Mouse (Mus musculus): ENCODE measurements around the gene AC129217.1.
"Not testable (repeated sequence)": the region's sequence is repeated elsewhere in the genome, so short reads cannot be mapped to it uniquely, and the experiment has no call there.

DNA sequence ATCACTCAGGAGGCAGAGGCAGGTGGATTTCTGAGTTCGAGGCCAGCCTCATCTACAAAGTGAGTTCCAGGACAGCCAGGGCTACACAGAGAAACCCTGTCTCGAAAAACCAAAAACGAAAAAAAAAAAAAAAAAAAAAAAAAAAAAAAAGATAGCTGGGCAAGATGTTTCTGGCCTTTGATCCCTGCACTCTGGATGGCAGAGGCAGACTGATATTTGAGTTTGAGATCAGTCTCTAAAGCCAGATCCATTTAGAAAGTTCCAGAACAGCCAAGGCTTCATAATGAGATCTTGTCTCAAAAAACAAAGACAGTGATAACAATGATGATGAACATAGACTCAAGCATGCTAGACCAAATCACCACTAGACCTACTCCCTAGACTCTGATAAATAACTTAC lies 40.8 kb downstream of the AC129217.1 start:
- not testable (repeated sequence) for TF ChIP-seq CTCF (conservative IDR thresholded peaks at IDR 0.05; ENCODE audit: low read length); POU5F1 (IDR thresholded peaks at IDR 0.05; ENCODE audit: borderline replicate concordance, low read length); NANOG (IDR thresholded peaks at IDR 0.05; ENCODE audit: borderline replicate concordance, low read length)

All from E14TG2a.4 (cell line).